In the genomic region with DNA sequence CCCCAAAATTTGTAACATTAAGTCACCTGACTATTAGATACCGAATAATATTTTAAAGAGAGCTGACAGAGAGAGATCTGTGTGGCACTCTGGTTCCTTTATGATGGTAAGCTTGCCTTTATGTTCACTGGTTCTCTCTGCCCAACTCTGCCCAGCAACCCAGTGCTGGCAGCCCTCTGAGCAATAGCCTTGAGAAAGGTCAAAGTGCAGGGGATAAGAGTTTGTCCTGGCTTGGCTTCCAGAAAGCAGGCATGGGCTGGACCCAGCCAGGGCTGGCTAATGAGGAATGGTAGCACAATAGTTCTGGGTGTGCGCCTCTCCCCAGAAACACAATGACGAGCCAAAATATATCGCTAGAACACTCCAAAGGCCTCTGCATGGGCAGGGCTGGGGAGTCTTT, we compare ENCODE assay signal across 17 mouse cellular contexts.
A peak's percentile ranks its signal among the peaks of the same experiment; 100 is the strongest.
DNase-seq lines count a peak whose midpoint lies in the region; ATAC-seq and TF ChIP-seq lines count a peak whose summit lies in the region.
"Had no signal": no experiment of that assay in that cellular context is flagged by ENCODE, and none has a peak within 500 bp of the region (broad histone marks: within the 10 kb centered on the region; RNA-seq: fewer than 3 reads in every experiment).

No protein-coding gene starts in this region.

- ATAC-seq in midbrain, embryonic 11.5 days (ENCODE audit: low FRiP score): 0 out of 2 replicates have a peak, but pooled peaks have one; percentile 38
- no peak for ATAC-seq in midbrain, embryonic 16.5 days
- no peak for ATAC-seq in erythroblast, adult 5-6 weeks (replicated peaks; ENCODE audit: low FRiP score, poor library complexity, severe bottlenecking)
- ATAC-seq: lung, postnatal 0 days had no signal

- no peaks in the 10 kb centered on the region; the same call in 1 of the 2 replicates for H3K36me3 ChIP-seq in heart, adult 2 months (ENCODE audit: control insufficient read depth, insufficient read depth, low read length)
- peaks cover 95% of the 10 kb centered on the region for H3K36me3 ChIP-seq in heart, embryonic 10.5 days
- H3K36me3 ChIP-seq in midbrain, embryonic 11.5 days (ENCODE audit: control insufficient read depth, insufficient read depth, low read length): peaks cover 16% of the 10 kb centered on the region
- H3K36me3 ChIP-seq in midbrain, embryonic 16.5 days (ENCODE audit: control insufficient read depth, insufficient read depth, low read length): peaks cover 34% of the 10 kb centered on the region

- 81% methylated on average over 4 of the region's 4 CpGs for WGBS in heart, adult 2 months
- WGBS in heart, embryonic 10.5 days: 86% methylated on average over 4 of the region's 4 CpGs
- WGBS in midbrain, embryonic 11.5 days: 95% methylated on average over 4 of the region's 4 CpGs
- WGBS in midbrain, embryonic 16.5 days: 88% methylated on average over 4 of the region's 4 CpGs

- H3K79me2 ChIP-seq in heart, adult 2 months (replicated peaks; ENCODE audit: control insufficient read depth, insufficient read depth, low read length): no peaks in the 10 kb centered on the region

- 0 out of 2 replicates have a peak, but pooled peaks cover 1% of the 10 kb centered on the region for H3K4me1 ChIP-seq in heart, adult 2 months (ENCODE audit: control insufficient read depth, insufficient read depth, low read length)
- H3K4me1 ChIP-seq in heart, embryonic 10.5 days: 0 out of 2 replicates have a peak, but pooled peaks cover 3% of the 10 kb centered on the region
- no peaks in the 10 kb centered on the region for H3K4me1 ChIP-seq in midbrain, embryonic 11.5 days (ENCODE audit: control insufficient read depth, insufficient read depth, low read length)
- H3K4me1 ChIP-seq in midbrain, embryonic 16.5 days (ENCODE audit: control insufficient read depth, insufficient read depth, low read length): no peaks in the 10 kb centered on the region
- H3K4me1 ChIP-seq: embryonic facial prominence, embryonic 12.5 days; forebrain, embryonic 10.5 days; neural tube, embryonic 12.5 days had no signal

- no peak for DNase-seq in heart, adult 2 months
- no peak for DNase-seq in heart, embryonic 10.5 days (ENCODE audit: low spot score)
- DNase-seq in midbrain, embryonic 11.5 days (ENCODE audit: low spot score, missing footprints): no peak
- DNase-seq in adrenal gland, adult 8-10 months: peak; percentile 53
- DNase-seq in kidney, postnatal 25 days: peak; percentile 30 to 59
- DNase-seq in left cerebral cortex, postnatal 36 days (ENCODE audit: low spot score in 2 of 2): no peak
- DNase-seq: cerebellum, adult 11 months; retina, postnatal 1 day had no signal

- no peak for TF ChIP-seq EP300 in heart, adult 2 months (IDR thresholded peaks at IDR 0.05; ENCODE audit: insufficient read depth, low read depth, low read length)

- H3K4me2 ChIP-seq in midbrain, embryonic 11.5 days: no peak overlapping the region
- H3K4me2 ChIP-seq in midbrain, embryonic 16.5 days (ENCODE audit: low read length): no peak overlapping the region
- H3K4me2 ChIP-seq: embryonic facial prominence, embryonic 12.5 days; hindbrain, embryonic 14.5 days; neural tube, embryonic 12.5 days had no signal

- H3K9ac ChIP-seq in heart, adult 2 months (ENCODE audit: low read depth, low read length): no peak overlapping the region
- H3K9ac ChIP-seq in midbrain, embryonic 11.5 days (ENCODE audit: low read length): no peak overlapping the region
- H3K9ac ChIP-seq in midbrain, embryonic 16.5 days (ENCODE audit: low read depth, low read length): no peak overlapping the region
- H3K9ac ChIP-seq: embryonic facial prominence, embryonic 12.5 days; hindbrain, embryonic 14.5 days; liver, embryonic 14.5 days; neural tube, embryonic 12.5 days had no signal

- no peaks in the 10 kb centered on the region for H3K9me3 ChIP-seq in heart, embryonic 10.5 days
- H3K9me3 ChIP-seq in midbrain, embryonic 11.5 days (ENCODE audit: control insufficient read depth, low read length): no peaks in the 10 kb centered on the region
- no peaks in the 10 kb centered on the region for H3K9me3 ChIP-seq in midbrain, embryonic 16.5 days (replicated peaks; ENCODE audit: control insufficient read depth, low read length, poor library complexity, severe bottlenecking)
- H3K9me3 ChIP-seq: embryonic facial prominence, embryonic 12.5 days; forebrain, embryonic 10.5 days; limb, embryonic 10.5 days; neural tube, embryonic 12.5 days had no signal

- no peak for TF ChIP-seq POLR2A in heart, adult 2 months (IDR thresholded peaks at IDR 0.05; ENCODE audit: insufficient read depth, low read depth, low read length)

- intact Hi-C loops in heart, adult 2 months (cut with DNase I): loop anchor here (2.0 kb wide), 1 partner anchor 70 kb away; no protein-coding TSS in a partner anchor
- intact Hi-C loops in left cerebral cortex, postnatal 36 days (cut with DNase I): loop anchor here (5.0 kb wide), 1 partner anchor 165 kb away; no protein-coding TSS in a partner anchor

- H3K27ac ChIP-seq in heart, adult 2 months: peak overlapping the region; percentile 32
- H3K27ac ChIP-seq in heart, embryonic 10.5 days: no peak overlapping the region
- H3K27ac ChIP-seq in midbrain, embryonic 11.5 days (ENCODE audit: low read depth, low read length): no peak overlapping the region
- H3K27ac ChIP-seq in midbrain, embryonic 16.5 days (ENCODE audit: low read length): no peak overlapping the region
- H3K27ac ChIP-seq: embryonic facial prominence, embryonic 12.5 days; forebrain, embryonic 10.5 days; hindbrain, embryonic 14.5 days; limb, embryonic 10.5 days; liver, embryonic 14.5 days; neural tube, embryonic 12.5 days had no signal

- H3K4me3 ChIP-seq in heart, adult 2 months: no peak overlapping the region
- no peak overlapping the region for H3K4me3 ChIP-seq in heart, embryonic 10.5 days
- no peak overlapping the region for H3K4me3 ChIP-seq in midbrain, embryonic 11.5 days (ENCODE audit: low read depth, low read length)
- H3K4me3 ChIP-seq in midbrain, embryonic 16.5 days (ENCODE audit: low read depth, low read length): no peak overlapping the region
- H3K4me3 ChIP-seq: embryonic facial prominence, embryonic 12.5 days; forebrain, embryonic 10.5 days; limb, embryonic 10.5 days; neural tube, embryonic 12.5 days had no signal

- no peak for TF ChIP-seq CTCF in heart, adult 2 months (IDR thresholded peaks at IDR 0.05)

- no peaks in the 10 kb centered on the region for H3K27me3 ChIP-seq in heart, adult 2 months (ENCODE audit: control insufficient read depth, insufficient read depth, low read length)
- H3K27me3 ChIP-seq in heart, embryonic 10.5 days (ENCODE audit: insufficient read depth, poor library complexity, severe bottlenecking): no peaks in the 10 kb centered on the region
- H3K27me3 ChIP-seq in midbrain, embryonic 11.5 days (ENCODE audit: control insufficient read depth, insufficient read depth, low read length): no peaks in the 10 kb centered on the region
- H3K27me3 ChIP-seq in midbrain, embryonic 16.5 days (ENCODE audit: control insufficient read depth, insufficient read depth, low read depth, low read length): no peaks in the 10 kb centered on the region
- H3K27me3 ChIP-seq: embryonic facial prominence, embryonic 12.5 days; neural tube, embryonic 12.5 days had no signal

Comparison
In these comparisons a context has a peak if more than half of its experiments do, and no peak if none do; other contexts are left out.
1. DNase-seq: peak in adrenal gland, adult 8-10 months (single experiment) and kidney, postnatal 25 days (2 of 2); none in heart, adult 2 months (0 of 2), heart, embryonic 10.5 days (single experiment), midbrain, embryonic 11.5 days (single experiment) and left cerebral cortex, postnatal 36 days (0 of 2).